Mouse (Mus musculus): ENCODE measurements around the gene Slc7a14. TPM values are rescaled to one million over a fixed set of nuclear protein-coding genes. Genes with fewer than 3 reads are reported as not detected.
A peak's percentile ranks its signal among the peaks of the same experiment; 100 is the strongest.
"Not testable (repeated sequence)": the region's sequence is repeated elsewhere in the genome, so short reads cannot be mapped to it uniquely, and the experiment has no call there.

Slc7a14 gene
- total RNA-seq (2021), result 10 to 100 TPM; 92.2 to 93.7 TPM
- long read RNA-seq, full-length matches to known transcripts, result 6 of 36 reads
- long read RNA-seq, partial matches to known transcripts, result 2 of 36 reads
- long read RNA-seq, other reads (novel, unspliced or antisense), result 28 of 36 reads

DNA sequence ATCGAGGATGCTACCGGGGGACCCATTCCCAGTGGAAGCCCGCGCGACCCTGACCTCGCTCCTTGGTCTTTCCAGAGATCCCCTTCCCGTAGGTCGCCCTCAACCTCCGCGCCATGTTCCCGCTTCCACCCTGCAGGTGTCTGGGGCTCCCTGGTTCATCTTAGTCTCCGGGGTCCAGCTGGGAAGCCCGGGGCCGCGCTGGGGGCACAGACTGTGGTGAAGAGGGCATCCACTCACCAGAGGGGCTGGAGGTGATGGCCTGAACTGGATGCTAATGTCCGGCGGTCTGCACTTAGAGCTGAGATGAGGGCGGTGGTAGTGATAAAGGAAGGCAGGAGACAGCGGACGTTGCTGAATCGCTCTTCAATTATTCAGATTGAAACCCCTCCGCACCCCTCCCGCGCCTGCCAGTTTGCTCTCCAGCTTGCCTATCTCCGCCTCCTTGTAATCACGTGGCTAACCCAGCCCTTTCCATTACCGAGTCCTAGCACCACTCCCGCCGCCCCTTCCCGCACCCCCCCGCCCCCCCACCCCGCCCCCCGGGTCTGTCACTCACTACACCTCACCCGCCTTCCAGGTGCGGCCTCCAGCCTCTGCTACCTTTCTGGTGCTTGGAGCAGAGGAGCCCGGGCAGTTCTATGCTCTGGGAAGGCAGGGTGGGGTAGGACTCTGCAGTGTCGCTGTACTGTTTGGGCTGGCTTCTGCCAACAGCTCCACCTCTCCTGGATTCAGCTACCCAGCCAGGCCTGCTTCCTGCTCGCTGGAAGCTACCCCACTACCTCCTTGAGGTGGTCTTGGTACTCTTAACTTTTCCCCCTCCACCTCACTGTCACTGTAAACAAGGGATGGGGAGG, at the start of gene Slc7a14:
Gene Slc7a14, minus strand, starts transcription at position 445 of the 854 bp plus-strand sequence.
- peak; percentile 82 to 91 for DNase-seq (ENCODE audit: low spot score in 2 of 2)

DNA sequence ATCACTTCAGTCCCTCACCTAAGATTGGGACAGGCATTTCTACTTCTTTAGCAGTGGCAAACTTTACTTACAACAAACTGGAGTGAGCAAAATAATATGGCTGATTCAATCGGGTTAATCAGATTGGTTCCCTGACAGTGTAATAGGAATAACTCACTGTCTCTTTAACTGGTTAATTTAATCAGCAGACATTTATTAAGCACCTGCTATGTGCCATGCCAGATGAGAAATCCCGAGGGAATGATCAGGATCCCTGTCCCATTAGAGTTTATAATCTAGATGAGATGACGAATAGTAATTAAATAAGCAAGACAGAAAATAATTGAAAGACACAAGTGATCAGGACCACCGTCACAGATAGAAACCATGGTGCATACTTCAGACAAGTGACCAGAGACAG, 36.4 kb upstream of the Slc7a14 start:
- no peak for DNase-seq (ENCODE audit: low spot score in 2 of 2)

DNA sequence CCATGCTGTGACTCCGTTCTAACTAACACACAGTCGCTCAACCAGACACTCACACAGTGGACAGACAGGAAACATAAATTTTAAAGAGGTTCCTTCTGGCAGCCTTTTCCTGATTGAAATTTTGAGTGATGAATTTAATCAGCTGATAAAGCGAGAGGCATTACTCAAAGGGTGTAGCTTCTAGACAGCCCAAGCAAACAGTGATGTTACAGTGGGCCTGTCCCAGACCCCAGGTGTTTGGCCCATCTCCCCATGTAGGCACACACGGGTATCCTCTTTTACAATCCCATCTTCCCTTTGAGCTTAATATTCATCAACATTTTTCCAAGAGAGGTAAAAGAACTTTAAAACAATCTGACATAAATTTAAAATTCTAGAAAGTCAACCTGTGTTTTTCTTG, 35.6 kb upstream of the Slc7a14 start:
- DNase-seq (ENCODE audit: low spot score in 2 of 2), result no peak

DNA sequence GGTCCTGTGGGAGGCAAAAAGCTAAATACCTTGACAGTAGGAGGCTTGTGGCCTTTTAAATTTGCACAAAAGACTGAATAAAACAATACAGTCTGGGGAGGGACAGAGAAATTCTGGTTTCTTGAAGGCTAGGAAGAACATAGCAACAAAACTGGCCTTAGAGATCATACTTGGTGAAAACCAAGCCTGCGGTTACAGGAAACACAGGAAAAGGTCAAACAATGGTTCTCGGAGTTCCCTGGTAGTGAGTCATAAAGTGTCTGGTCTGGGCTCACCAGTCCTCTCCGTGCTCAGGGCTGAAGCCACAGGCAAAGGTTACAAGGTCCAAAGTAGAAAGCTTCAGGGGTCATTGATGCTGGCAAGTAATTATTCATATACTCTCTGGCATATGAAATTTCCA, 29.1 kb upstream of the Slc7a14 start:
- no peak for DNase-seq (ENCODE audit: low spot score in 2 of 2)

DNA sequence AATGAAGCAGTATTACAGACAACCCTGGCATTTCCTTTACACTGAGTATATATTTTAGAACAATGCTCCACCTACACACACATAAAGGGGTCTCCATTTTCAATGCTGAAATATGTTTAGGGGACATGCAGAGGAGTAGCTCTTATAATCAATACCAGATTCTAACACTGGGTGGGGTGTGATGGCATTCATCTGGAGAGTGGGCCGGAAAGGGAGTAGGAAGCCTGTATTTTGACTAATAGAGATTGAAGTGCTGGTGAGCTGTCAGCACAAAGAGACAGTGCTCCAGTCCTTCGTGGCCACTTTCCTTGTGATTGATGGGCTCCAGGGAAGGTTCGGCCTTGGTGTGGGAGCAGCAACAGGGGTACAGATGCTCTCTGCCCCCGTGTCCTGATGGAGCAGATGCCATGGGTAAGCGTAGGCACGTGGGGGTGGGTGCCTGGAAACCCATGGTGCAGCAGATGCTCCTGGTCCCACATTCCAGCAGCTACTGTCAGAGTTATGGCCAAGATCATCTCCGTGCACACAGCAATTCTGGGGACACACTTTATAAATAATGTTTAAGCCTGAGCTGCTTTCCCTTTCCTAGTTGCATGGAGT, 18.2 kb upstream of the Slc7a14 start:
- peak; percentile 84 to 92 for DNase-seq (ENCODE audit: low spot score in 2 of 2)

DNA sequence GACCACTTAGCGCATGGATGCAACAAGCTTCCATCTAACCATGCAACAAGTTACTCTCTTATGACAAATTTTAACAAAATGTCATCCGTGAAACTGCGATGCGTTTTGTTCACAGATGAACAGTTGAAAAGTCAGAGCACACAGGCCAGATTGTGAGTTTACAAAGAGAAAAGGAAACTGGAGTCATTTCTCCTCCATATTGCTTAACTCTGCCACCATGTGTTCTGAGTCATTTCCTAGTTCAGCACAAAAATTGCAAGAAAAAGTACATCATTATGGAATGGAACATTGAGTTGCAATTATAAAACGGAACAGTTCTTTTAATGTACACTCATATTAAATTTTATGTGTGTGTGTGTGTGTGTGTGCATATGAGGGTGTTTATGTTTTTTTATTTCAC, 17.6 kb upstream of the Slc7a14 start:
- DNase-seq (ENCODE audit: low spot score in 2 of 2), result peak in 1 of 2 experiments; percentile 74

DNA sequence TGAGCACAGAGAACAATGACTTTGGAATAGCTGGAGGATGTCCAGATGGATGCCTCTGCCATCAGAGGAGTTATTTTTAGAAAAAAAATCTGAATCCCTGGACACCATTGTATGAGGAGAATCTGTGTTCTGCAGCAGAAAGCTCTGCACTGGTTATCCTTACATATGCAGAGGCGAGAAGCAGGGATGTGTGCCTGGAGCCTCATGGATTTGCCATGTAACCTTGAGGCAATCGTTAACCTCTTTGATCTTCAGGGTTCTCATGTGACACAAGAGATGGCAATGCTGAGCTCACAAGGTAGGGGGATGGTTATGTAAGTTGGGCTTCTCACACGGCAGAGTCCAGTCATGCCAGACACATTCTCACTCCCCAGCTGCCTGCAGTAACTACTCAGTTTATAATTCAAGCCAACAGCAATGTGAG, 14.1 kb upstream of the Slc7a14 start:
- peak; percentile 51 for DNase-seq (ENCODE audit: low spot score in 2 of 2)

DNA sequence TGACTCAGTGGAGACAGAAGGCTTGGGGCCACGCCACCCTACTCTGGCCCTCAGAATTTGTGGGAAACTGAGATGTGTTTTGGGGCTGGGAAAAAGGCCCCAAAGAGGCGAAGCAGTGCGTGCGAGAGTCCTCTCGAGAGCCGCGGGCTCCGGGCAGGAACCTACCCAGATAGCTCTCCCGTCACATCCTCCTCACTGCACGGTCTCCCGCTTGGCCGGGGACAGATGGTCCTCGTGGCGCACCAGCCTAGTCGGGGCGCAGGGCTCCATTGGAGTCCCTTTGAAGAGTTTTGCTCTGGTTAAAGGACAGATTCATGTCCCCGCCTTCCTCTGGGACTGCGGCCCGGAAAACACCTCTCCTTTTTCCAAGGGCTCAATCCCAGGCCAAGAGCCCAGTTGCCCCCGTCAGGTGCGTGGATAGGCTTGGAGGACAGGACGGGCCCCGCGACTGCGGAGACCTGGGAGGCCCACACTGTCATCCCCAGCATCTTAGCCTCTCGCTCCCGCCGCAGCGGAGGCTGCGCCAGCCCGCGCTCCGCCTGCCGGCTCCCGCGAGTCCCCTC, 726 bp downstream of the Slc7a14 start:
- DNase-seq (ENCODE audit: low spot score in 2 of 2), result peak in 1 of 2 experiments; percentile 48

DNA sequence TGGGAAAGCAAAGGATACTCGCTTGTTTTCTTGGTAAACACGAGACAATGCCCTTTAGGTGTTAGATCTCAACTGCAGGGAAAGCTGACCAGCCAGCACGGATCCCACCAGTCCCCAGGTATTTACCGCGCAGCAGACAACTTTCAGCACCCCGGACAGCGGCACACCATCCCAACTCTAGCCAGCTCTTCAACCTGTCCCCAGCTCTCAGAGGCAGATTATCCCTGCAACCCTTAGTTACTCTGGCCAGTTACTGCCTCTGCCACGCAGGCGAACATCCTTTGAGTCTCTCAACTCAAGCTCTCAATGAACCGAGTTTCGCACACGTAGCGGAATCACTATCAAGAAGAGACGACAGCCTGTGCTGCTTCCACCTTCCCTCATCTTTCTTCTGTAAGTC, 1.3 kb downstream of the Slc7a14 start:
- DNase-seq (ENCODE audit: low spot score in 2 of 2), result no peak

DNA sequence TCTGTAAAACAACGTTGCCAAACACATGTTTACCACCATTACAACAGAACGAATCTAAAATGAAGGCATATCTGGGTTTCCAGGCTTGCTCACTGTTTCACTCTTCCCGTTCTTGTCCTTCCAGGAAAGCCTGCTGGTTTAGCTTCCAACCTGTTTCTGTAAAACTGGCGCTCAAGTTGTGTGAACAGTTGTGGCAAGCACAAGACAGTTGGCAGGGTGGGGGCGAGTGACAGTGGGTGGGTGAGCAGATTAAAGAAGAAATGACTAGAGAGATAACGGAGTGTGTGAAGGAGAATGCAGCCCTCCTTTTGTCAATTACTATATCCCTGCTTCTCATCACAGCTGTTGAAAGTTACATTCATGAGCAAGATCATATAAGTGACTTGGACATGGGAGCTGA, 2.2 kb downstream of the Slc7a14 start:
- peak; percentile 77 to 86 for DNase-seq (ENCODE audit: low spot score in 2 of 2)

DNA sequence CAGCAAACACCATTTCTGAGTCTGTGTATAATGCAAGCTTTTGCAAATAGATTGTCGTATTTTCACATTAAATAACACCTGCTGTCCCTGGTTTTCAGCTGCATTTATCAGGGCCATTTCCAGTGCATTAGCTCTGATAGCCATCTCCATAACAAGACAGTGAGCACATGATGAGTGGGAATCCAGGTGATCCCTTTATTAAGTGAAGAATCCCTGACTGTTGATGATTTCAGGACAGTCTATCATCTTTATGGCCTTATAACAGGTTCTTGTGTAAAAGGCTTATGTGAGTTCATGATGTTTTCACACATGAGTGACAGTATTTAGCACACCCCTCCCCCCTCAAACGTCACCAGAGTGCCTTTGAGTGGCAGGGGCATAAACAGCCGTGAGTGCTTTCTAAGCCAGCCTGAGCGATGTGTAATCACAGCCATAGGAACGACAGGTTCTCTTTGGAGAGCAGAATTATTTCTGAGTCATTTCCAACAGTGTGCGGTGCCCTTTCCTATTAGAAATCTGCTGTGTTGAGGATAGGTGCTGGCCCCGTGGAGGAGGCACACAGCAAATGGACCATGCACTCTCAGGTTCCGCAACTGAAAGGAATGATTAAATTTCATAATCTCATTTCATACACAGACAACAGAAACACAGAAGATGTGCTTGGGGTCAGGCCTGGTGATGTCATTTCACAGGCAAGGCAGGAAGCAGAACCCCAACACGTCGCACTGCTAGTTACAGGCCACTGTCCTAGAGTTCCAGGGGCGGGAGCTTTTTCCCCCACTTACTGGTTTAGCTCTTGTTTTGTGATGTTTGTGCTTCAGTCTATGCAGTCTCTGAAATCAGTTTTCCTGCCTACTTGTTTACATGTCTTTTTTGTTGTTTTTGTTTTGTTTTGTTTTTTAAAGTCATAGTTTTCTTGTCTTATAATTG, 18.2 kb downstream of the Slc7a14 start:
- no peak for DNase-seq (ENCODE audit: low spot score in 2 of 2)

DNA sequence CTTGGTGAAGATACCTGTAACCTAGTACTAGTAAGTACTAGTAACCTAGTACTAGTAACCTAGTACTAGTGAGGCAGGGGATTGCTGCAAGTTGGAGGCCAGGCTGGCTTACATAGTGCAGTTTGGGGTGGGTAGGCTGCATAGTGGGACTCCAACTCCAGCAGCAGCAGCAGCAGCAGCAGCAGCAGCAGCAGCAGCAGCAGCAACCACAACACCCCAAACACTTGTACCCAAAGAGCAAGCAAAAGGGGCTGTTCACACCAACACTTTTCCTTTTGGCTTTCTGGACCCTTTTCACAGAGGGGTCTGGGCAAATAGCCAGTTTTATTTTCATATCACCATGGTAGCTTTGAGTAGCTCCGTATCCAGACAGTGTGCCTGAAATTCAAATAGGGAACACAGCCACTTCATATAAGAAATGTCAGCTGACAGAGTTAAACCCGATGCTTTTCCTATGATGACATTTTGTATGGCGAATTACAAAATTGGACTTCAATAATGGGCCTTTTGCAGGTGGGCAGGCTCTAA, 22.7 kb downstream of the Slc7a14 start:
- no peak for DNase-seq (ENCODE audit: low spot score in 2 of 2)

DNA sequence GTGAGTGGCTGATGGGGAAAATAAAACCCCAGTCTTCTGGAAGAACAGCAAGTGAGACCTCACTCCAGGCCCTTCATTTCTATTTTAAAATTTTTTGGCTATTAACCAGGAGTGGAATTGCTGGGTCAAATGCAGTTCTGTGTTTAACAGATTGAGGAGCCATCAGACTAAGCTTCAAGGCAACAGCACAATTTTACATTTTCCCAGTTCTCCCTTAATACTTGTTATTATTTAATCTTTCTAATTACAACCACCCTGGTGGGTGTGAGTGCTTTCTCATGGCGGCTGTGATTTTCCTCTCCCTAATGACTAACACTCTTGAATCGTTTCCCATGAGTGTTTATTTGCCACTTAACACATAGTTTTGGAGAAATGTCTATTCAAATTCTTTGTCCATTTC, 29.1 kb downstream of the Slc7a14 start:
- DNase-seq (ENCODE audit: low spot score in 2 of 2), result peak in 1 of 2 experiments; percentile 63

DNA sequence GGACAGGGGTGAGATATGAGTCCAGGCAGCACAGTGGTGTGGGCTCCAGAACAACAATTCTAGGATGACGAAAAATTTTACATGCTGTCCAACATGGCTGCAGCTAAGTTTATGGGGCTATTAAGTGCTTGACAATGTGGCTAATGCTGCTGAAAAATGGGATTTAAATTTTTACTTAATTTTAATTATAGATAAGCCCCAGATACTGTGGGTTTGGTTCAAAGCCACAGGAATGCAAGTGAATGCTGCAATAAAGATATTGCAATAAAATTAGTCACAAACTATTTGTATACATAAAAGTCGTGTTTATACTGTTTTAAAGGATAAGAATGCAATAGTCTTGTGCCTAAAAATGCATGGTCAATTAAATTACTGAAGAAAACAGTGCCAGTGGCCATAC, 35.3 kb downstream of the Slc7a14 start:
- no peak for DNase-seq (ENCODE audit: low spot score in 2 of 2)

DNA sequence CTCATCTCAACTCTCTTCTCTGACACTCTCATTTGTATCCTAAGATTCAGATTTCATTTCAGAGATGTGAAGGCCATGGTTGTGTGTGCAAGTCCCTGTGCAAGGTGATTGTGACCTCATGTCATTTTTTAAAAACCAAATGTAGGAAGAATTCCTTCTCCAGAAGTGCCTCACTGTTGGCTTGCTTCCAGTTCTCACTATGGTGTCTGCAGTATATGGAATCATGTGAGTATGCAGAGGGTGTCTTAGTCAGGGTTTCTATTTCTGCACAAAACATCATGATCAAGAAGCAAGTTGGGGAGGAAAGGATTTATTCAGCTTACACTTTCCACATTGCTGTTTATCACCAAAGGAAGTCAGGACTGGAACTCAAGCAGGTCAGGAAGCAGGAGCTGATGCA, 36.9 kb downstream of the Slc7a14 start:
- not testable (repeated sequence) for DNase-seq (ENCODE audit: low spot score in 2 of 2)

DNA sequence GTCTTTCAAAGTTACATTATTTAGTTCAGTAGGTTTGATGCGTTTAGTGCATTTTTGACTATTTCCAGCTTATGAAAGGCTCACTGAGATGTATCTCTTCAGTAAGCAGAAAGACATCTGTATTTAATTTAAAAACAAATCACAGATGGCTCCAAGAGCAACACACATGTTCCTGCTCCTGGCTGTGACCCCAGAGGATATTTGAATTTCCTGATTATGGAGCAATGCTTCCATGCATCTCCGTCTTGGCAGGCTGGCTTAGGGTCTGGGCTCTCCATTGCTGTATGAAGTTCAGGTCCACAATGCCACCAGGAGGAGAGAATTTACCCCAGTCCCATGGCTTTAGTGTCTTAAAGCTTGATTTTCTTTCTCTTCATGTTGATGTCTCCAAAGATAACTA, 37.5 kb downstream of the Slc7a14 start:
- no peak for DNase-seq (ENCODE audit: low spot score in 2 of 2)

DNA sequence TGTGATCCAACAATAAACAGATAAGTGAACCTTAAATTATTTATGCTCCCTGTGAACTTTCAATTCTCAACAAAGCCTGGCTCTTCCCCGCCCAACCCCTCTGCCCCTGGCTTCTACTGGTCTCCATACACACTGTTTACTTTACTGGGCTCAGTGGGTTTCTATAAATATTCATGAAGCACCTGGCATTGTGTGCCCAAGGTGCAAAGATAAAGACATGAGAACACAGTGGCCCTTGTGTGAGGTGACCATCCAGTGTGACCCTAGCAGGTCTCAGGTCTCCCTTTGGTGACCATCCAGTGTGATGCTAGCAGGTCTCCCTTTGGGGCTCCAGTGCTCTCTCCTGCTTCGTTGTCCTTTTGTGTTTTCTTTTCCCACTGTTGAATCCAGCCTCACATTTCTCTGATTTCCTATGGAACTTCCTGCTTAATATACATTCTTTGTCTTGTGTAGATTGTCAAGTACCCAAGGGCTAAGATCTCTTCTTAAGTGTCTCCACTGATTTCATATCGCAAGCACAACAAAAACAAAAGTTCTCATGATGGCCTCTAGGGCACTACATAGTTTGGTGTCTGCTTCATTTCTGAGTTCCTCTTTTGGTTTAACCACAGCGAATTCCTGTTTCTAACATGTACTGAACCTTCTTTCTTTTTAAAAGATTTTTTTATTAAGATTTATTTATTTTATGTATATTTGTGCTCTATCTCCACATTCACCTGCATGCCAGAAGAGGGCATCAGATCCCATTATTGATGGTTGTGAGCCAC, 40.4 kb downstream of the Slc7a14 start:
- DNase-seq (ENCODE audit: low spot score in 2 of 2), result no peak

DNA sequence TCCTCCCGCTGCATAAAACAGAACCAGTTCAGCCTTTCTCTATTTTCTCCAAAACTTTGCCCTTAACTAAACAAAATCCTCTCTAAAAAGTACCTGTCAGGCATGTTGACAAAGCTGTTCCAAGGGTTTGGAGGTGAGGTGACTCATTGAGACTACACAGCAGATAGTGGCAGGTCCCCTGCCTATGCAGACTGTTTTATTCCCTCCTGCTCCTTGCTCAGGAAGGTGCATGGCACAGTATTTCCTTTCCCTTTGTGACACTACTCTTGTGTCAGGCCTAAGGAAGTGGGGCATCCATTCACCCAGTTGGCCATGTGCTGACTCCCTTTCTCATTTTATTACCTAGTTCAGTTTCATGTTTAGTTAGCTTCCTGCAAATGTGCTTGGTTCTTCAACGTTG, 42.3 kb downstream of the Slc7a14 start:
- no peak for DNase-seq (ENCODE audit: low spot score in 2 of 2)

DNA sequence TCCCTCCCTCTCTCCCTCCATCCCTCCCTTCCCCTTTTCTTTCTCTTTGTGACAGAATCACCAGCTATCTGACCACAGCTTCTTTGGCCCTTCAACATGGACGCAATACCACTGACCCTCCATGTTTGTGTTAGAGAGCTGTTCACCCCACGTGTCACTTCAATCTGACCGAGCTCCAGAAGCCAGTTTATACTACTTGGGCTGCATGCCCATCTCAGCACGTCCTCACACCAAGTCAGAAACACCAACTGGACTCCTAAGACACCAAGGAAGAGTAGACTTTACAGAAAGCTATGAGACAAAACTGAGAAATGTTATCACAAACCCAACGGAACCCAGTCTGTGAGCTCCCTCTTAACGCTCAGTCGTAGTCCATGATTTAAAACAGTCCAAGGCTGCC, 43.2 kb downstream of the Slc7a14 start:
- DNase-seq (ENCODE audit: low spot score in 2 of 2), result no peak

DNA sequence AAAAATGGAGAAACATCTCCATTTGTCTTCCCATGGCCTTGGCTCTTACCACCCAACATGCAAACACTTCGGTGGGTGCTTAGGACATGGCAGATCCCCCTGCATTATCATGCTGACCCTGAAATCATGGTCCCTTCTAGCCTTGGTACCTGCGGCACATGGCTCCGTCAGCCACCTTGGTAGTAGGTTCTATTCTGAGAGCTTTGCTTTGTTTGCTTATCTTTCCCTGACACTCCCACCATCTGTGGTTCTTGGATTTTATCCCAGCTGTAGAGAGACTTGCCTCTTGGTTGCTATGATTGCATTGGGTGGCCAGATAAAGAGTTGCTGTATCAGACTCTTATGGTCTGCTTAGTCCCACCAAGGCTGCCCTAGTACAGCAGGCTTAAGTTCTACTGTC, 46.6 kb downstream of the Slc7a14 start:
- DNase-seq (ENCODE audit: low spot score in 2 of 2), result peak in 1 of 2 experiments; percentile 72

Measured in layer of hippocampus, adult 18-20 months (tissue).